Mouse (Mus musculus): ENCODE results near the gene Pspn. TPM values are rescaled to one million over a fixed set of nuclear protein-coding genes. Genes with fewer than 3 reads are reported as not detected.

The Pspn gene
- polyA plus RNA-seq, 1 experiment from 2014 or later: not detected

DNA sequence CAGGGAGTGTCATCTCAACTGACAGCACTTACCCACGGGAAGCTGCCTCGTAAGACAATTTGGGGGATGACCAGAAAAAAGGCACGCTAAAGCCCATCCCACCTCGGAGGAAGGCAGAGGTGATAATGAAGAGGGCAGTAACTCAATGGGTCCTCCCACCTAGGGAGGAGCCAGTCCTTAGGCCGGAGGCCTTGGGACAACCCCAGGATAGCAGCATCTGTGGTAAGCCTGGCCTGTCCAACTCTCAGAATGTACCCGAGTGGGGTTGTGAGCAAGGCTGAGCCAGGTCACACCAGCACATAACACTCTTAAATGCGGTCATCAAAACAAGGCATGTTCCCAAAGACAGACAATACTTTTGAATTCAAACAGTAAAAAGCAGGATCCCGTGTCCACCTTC is 29.9 kb upstream of the Pspn start:
- H3K9me3 ChIP-seq (replicated peaks; ENCODE audit: control insufficient read depth, low read length): no peaks in the 10 kb centered on the region
- WGBS: 29% methylated on average over 8 of the region's 8 CpGs

DNA sequence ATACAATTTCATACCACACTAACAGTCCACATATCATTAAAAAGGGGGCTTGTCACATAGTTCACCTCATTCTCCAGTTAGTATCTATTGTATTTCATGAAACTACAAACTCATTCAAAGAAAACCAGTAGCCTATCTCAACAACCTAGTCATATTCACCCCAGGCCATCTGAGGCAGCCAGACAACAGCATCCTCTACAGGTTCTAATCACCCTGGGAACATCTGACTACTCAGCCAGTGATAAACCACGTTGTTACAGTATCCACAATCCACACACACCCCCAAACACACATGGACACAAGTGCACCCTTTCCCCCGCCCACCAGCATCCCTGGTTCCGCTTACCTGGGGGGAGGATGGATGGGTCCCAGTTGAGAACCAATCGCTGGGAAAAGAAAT is 27.7 kb upstream of the Pspn start:
- 91% methylated on average over 4 of the region's 4 CpGs for WGBS
- H3K36me3 ChIP-seq (ENCODE audit: control insufficient read depth, insufficient read depth, low read length): peaks cover 49% of the 10 kb centered on the region
- H3K9ac ChIP-seq (ENCODE audit: low read length): no peak overlapping the region
- H3K4me1 ChIP-seq (ENCODE audit: control insufficient read depth, insufficient read depth, low read length): peaks cover 13% of the 10 kb centered on the region
- H3K4me2 ChIP-seq (ENCODE audit: low read depth, low read length): no peak overlapping the region
- no peak overlapping the region for H3K27ac ChIP-seq (ENCODE audit: low read length)
- H3K9me3 ChIP-seq (replicated peaks; ENCODE audit: control insufficient read depth, low read length): no peaks in the 10 kb centered on the region
- no peak for ATAC-seq (ENCODE audit: insufficient read depth, low FRiP score)
- no peaks in the 10 kb centered on the region for H3K27me3 ChIP-seq (ENCODE audit: control insufficient read depth, insufficient read depth, low read length)
- no peak overlapping the region for H3K4me3 ChIP-seq (replicated peaks; ENCODE audit: low read length)

More for the DNA sequence above, 29.9 kb upstream of the Pspn start:
- no peak overlapping the region for H3K27ac ChIP-seq (ENCODE audit: low read length)
- H3K4me1 ChIP-seq (ENCODE audit: control insufficient read depth, insufficient read depth, low read length): peaks cover 13% of the 10 kb centered on the region
- no peaks in the 10 kb centered on the region for H3K27me3 ChIP-seq (ENCODE audit: control insufficient read depth, insufficient read depth, low read length)
- H3K4me3 ChIP-seq (replicated peaks; ENCODE audit: low read length): peak overlapping the region; percentile 91
- peaks cover 27% of the 10 kb centered on the region for H3K36me3 ChIP-seq (ENCODE audit: control insufficient read depth, insufficient read depth, low read length)
- no peak for ATAC-seq (ENCODE audit: insufficient read depth, low FRiP score)
- H3K4me2 ChIP-seq (ENCODE audit: low read depth, low read length): peak overlapping the region; percentile 98
- peak overlapping the region; percentile 100 for H3K9ac ChIP-seq (ENCODE audit: low read length)

DNA sequence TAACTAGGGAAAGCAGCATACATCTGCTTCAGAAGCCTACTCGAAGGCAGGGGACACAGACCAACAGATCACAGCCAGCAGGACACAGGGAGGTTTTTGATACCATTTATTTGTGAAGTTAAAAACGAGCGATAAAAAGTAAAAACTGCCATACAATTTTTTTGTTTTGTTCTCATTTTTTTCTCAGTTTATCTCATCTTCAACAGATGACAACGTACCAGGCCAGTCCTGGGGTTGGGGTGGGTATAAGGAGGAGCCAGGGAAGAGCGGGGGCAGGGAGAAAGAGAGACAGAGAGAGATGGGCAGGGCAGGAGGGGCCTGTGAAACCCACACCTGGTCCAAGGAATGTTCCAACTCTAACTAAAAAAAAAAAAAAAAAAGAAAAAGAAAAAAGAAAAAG is 21.1 kb upstream of the Pspn start:
- no peak overlapping the region for H3K4me3 ChIP-seq (replicated peaks; ENCODE audit: low read length)
- H3K9ac ChIP-seq (ENCODE audit: low read length): no peak overlapping the region
- no peak overlapping the region for H3K27ac ChIP-seq (ENCODE audit: low read length)
- H3K27me3 ChIP-seq (ENCODE audit: control insufficient read depth, insufficient read depth, low read length): no peaks in the 10 kb centered on the region
- H3K4me1 ChIP-seq (ENCODE audit: control insufficient read depth, insufficient read depth, low read length): no peaks in the 10 kb centered on the region
- WGBS: 81% methylated on average over 5 of the region's 5 CpGs
- ATAC-seq (ENCODE audit: insufficient read depth, low FRiP score): no peak
- no peaks in the 10 kb centered on the region for H3K9me3 ChIP-seq (replicated peaks; ENCODE audit: control insufficient read depth, low read length)
- H3K36me3 ChIP-seq (ENCODE audit: control insufficient read depth, insufficient read depth, low read length): peaks cover 40% of the 10 kb centered on the region
- H3K4me2 ChIP-seq (ENCODE audit: low read depth, low read length): no peak overlapping the region

DNA sequence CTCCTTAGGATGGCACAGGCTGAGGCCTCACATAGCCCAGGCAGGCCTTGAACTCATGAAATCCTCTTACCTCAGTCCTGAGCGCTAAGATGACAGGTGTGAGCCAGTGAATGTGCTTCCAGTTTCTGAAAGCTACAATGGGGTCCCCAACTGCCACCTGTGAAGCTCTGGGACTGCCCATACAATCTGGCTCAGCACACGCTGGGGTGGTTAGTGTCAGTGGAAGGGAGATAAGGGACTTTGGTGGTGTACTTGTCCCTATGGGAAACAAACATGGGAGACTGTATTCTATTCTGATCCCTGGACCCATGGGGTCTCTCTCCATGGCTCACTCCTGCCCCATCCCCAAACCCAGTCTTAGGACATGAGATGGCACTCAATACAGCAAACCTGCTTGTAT is 19.9 kb upstream of the Pspn start:
- H3K4me3 ChIP-seq (replicated peaks; ENCODE audit: low read length): no peak overlapping the region
- no peak for ATAC-seq (ENCODE audit: insufficient read depth, low FRiP score)
- no peak overlapping the region for H3K4me2 ChIP-seq (ENCODE audit: low read depth, low read length)
- no peaks in the 10 kb centered on the region for H3K27me3 ChIP-seq (ENCODE audit: control insufficient read depth, insufficient read depth, low read length)
- H3K27ac ChIP-seq (ENCODE audit: low read length): no peak overlapping the region
- no peak overlapping the region for H3K9ac ChIP-seq (ENCODE audit: low read length)
- H3K36me3 ChIP-seq (ENCODE audit: control insufficient read depth, insufficient read depth, low read length): peaks cover 30% of the 10 kb centered on the region
- H3K4me1 ChIP-seq (ENCODE audit: control insufficient read depth, insufficient read depth, low read length): no peaks in the 10 kb centered on the region
- WGBS: 82% methylated on average over 2 of the region's 2 CpGs
- no peaks in the 10 kb centered on the region for H3K9me3 ChIP-seq (replicated peaks; ENCODE audit: control insufficient read depth, low read length)

DNA sequence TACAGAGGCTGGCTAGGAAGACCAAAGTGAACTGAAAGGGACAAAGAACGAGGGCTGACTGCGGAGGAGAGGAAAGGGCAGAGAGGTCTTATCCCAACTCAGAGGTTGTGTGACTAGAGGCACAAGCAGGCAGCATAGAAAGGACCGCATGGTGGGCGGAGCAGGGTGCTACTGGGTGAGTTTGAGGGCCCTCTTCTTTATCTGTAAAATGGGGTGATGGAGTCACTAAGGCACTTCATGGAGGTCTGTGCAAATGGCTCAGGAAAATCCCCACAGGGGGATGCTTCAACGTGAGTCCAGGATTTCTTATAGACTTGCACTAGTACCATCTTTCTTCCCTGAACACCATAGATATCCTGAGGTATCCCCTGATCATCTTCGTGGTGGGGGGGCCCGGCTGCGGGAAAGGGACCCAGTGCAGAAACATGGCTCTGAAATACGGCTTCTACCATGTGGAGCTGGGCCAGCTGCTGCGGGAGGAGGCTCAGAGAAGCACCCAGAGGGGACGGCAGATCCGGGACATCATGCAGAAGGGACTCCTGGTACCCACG is 12.5 kb upstream of the Pspn start:
- Histone ChIP-seq H3K4me1 (ENCODE audit: control insufficient read depth, insufficient read depth, low read length) (peaks cover 19% of the 10 kb centered on the region; the same call in 1 of the 2 replicates), H3K27me3 (ENCODE audit: control insufficient read depth, insufficient read depth, low read length) (no peaks in the 10 kb centered on the region), H3K27ac (ENCODE audit: low read length) (peak overlapping the region; percentile 95), H3K4me2 (ENCODE audit: low read depth, low read length) (peak overlapping the region; percentile 74), H3K4me3 (replicated peaks; ENCODE audit: low read length) (peak overlapping the region; percentile 82), H3K36me3 (ENCODE audit: control insufficient read depth, insufficient read depth, low read length) (peaks cover 3% of the 10 kb centered on the region; the same call in 1 of the 2 replicates), H3K9me3 (replicated peaks; ENCODE audit: control insufficient read depth, low read length) (no peaks in the 10 kb centered on the region), H3K9ac (ENCODE audit: low read length) (peak overlapping the region; percentile 84)
- no peak for ATAC-seq (ENCODE audit: insufficient read depth, low FRiP score)
- 67% methylated on average over 13 of the region's 13 CpGs for WGBS

DNA sequence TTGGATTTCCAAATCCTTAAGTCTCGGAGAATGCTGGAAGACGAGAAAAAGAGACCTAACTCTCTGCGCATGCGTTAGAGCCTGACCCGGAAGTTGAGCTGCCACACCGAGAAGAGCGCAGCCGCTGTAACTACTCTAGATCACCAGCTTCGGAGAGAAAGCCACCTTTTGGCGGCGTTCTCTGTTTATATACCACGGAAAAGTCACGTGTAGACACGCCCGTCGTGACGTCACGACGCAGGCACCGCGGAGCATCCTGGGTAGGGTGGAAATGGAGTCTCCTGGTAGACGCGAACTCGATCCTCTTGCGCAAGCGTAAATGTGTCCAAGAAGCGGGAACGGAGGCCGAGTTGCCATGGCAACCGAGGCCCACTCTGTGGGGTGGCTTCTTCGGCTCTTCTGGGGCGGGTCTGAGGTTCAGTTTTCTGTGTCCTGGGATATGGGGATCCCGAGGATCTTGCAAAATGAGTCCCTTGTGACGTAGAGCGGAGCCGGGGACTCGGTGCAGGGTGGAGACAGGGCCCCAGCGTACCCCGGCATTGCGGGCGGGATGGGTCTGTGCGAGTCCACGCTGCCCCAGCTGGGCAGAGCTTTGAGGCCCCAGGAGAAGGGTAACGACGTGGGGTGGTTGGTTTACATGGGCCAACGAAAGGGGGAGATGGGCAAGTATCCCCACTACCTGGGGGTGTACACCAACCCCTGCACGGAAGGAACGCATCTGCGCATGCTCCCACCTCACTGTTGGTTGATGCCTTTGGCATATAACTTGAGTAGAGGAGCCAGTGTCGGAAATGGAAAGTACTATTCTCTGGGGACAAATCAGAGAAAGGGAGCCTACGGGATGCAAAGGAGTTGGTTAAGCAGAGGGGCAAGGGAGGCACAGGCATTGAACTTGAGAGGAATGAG is 11.7 kb upstream of the Pspn start, which contains the start of the genes Gtf2f1 and Gm17949:
Gene Gtf2f1, minus strand, starts transcription at position 53 of the 906 bp plus-strand sequence.
Gene Gm17949, plus strand, starts transcription at position 234 of the 906 bp plus-strand sequence.
- Histone ChIP-seq H3K4me3 (replicated peaks; ENCODE audit: low read length) (peak within 1 kb of the TSS; percentile 82), H3K27ac (ENCODE audit: low read length) (peak within 1 kb of the TSS; percentile 95)

DNA sequence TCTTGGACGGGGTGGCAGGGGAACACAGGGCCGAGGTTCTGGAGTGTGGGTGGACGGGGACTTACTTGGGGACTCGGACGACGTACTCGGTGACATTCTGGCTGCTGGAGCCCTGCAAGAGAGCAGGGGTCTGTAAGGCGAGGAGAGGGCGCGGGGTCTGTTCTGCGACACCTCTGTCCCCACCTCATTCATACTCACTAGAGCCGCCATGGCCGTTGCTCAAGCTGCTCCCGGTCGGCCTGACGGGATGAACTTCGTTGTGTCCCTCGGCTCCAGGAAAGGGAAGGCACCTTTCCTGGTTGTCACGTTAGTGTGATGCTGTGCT is 11.1 kb upstream of the Pspn start:
- Histone ChIP-seq H3K4me2 (ENCODE audit: low read depth, low read length) (peak overlapping the region; percentile 91), H3K9me3 (replicated peaks; ENCODE audit: control insufficient read depth, low read length) (no peaks in the 10 kb centered on the region), H3K27ac (ENCODE audit: low read length) (peak overlapping the region; percentile 79), H3K27me3 (ENCODE audit: control insufficient read depth, insufficient read depth, low read length) (no peaks in the 10 kb centered on the region), H3K9ac (ENCODE audit: low read length) (peak overlapping the region; percentile 87), H3K4me3 (replicated peaks; ENCODE audit: low read length) (peak overlapping the region; percentile 82), H3K36me3 (ENCODE audit: control insufficient read depth, insufficient read depth, low read length) (peaks cover 7% of the 10 kb centered on the region), H3K4me1 (ENCODE audit: control insufficient read depth, insufficient read depth, low read length) (peaks cover 19% of the 10 kb centered on the region; the same call in 1 of the 2 replicates)
- peak; percentile 42 for ATAC-seq (ENCODE audit: insufficient read depth, low FRiP score)
- WGBS: under 1% methylated on average over 19 of the region's 19 CpGs

More for the DNA sequence above, 11.7 kb upstream of the Pspn start, which contains the start of the genes Gtf2f1 and Gm17949:
- Histone ChIP-seq H3K9ac (ENCODE audit: low read length) (peak within 1 kb of the TSS; percentile 87), H3K4me2 (ENCODE audit: low read depth, low read length) (peak within 1 kb of the TSS; percentile 91), H3K27me3 (ENCODE audit: control insufficient read depth, insufficient read depth, low read length) (no peaks in the 10 kb centered on the region), H3K4me1 (ENCODE audit: control insufficient read depth, insufficient read depth, low read length) (peaks cover 19% of the 10 kb centered on the region; the same call in 1 of the 2 replicates), H3K9me3 (replicated peaks; ENCODE audit: control insufficient read depth, low read length) (no peaks in the 10 kb centered on the region), H3K36me3 (ENCODE audit: control insufficient read depth, insufficient read depth, low read length) (peaks cover 4% of the 10 kb centered on the region; the same call in 1 of the 2 replicates)
- ATAC-seq (ENCODE audit: insufficient read depth, low FRiP score): peak; percentile 93
- WGBS: under 1% methylated on average over 51 of the region's 51 CpGs

DNA sequence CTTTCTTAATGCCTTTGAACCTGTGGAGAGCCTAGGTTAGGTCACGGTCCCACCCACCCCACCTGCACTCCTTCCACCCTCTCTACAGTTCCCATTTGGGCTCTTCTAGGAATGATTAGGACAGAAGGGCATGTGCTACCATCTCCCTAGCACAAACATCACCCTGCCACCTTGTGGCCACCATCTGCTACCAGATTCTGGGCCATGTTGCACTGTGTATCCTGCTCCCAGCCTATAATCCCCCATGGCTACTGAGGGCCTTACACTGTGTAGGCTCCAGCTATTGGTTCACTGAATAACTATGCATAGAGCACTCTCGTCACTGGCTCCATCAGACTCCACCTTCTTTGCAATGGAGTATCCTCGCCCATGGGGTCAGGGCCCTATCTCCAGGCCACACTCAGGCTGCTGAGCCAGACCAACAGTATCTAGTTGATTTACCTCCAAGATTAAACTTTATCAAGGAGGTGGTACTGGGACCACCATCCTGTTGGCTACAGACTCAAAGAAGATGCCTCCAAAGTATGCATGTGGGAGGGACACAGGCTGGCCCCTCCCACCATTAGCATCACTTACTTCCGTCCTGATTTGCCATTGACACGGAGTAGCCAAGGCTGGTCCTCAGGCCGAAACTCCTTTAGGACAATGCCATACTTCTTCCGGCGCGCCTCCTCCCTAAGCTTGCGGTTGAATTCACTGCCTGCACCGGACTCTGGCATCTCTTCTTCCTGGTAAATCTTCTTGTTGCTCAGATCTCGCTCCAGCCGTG is 7.5 kb upstream of the Pspn start:
- Histone ChIP-seq H3K27ac (ENCODE audit: low read length) (peak overlapping the region; percentile 66; the same call in 1 of the 2 replicates), H3K4me2 (ENCODE audit: low read depth, low read length) (no peak overlapping the region), H3K9ac (ENCODE audit: low read length) (no peak overlapping the region), H3K9me3 (replicated peaks; ENCODE audit: control insufficient read depth, low read length) (no peaks in the 10 kb centered on the region), H3K4me1 (ENCODE audit: control insufficient read depth, insufficient read depth, low read length) (peaks cover 19% of the 10 kb centered on the region; the same call in 1 of the 2 replicates), H3K4me3 (replicated peaks; ENCODE audit: low read length) (no peak overlapping the region), H3K27me3 (ENCODE audit: control insufficient read depth, insufficient read depth, low read length) (no peaks in the 10 kb centered on the region), H3K36me3 (ENCODE audit: control insufficient read depth, insufficient read depth, low read length) (peaks cover 17% of the 10 kb centered on the region)
- ATAC-seq (ENCODE audit: insufficient read depth, low FRiP score): no peak
- WGBS: 90% methylated on average over 13 of the region's 13 CpGs

All from stomach, embryonic 16.5 days (tissue).